Mouse (Mus musculus): ENCODE results near the gene Mrps34. TPM values are rescaled to one million over a fixed set of nuclear protein-coding genes. Genes with fewer than 3 reads are reported as not detected.

Gene Mrps34
- total and polyA plus RNA-seq, 3 experiments = 21.1 to 82.8 (median 28.8) TPM

GRCm38 (mm10) chr17:24861785-24862184, 33.1 kb upstream of the Mrps34 start:
- H3K36me3 ChIP-seq (replicated peaks) = peaks cover 94% of the 10 kb centered on the region
- TF ChIP-seq TAL1 (conservative IDR thresholded peaks at IDR 0.05; ENCODE audit: low read depth, low read length) (no peak), CTCF (IDR thresholded peaks at IDR 0.05; ENCODE audit: low read depth, low read length) (no peak), POLR2AphosphoS5 (IDR thresholded peaks at IDR 0.05; ENCODE audit: insufficient replicate concordance, low read depth, low read length) (no peak), GATA1 (IDR thresholded peaks at IDR 0.05; ENCODE audit: borderline replicate concordance, low read length) (no peak), GATA2 (IDR thresholded peaks at IDR 0.05; ENCODE audit: borderline replicate concordance, low read depth, low read length) (no peak)
- H3K9me3 ChIP-seq (replicated peaks) = no peaks in the 10 kb centered on the region
- no peak for DNase-seq (ENCODE audit: low spot score)
- no peaks in the 10 kb centered on the region for H3K27me3 ChIP-seq (ENCODE audit: insufficient read depth, low read length)
- H3K4me1 ChIP-seq (ENCODE audit: insufficient read depth, low read depth, low read length) = peaks cover 29% of the 10 kb centered on the region
- no peak overlapping the region for H3K4me3 ChIP-seq (ENCODE audit: low read depth, low read length)
- ATAC-seq (ENCODE audit: extremely low read depth, insufficient number of reproducible peaks, low FRiP score, poor library complexity, severe bottlenecking) = no peak

- no peak for TF ChIP-seq CTCF (IDR thresholded peaks at IDR 0.05; ENCODE audit: low read depth, low read length)
- no peak for TF ChIP-seq GATA2 (IDR thresholded peaks at IDR 0.05; ENCODE audit: borderline replicate concordance, low read depth, low read length)
- no peak for TF ChIP-seq POLR2AphosphoS5 (IDR thresholded peaks at IDR 0.05; ENCODE audit: insufficient replicate concordance, low read depth, low read length)
- TF ChIP-seq GATA1 (IDR thresholded peaks at IDR 0.05; ENCODE audit: borderline replicate concordance, low read length) = no peak
- no peak for TF ChIP-seq TAL1 (conservative IDR thresholded peaks at IDR 0.05; ENCODE audit: low read depth, low read length)
- ATAC-seq (ENCODE audit: extremely low read depth, insufficient number of reproducible peaks, low FRiP score, poor library complexity, severe bottlenecking) = no peak
- H3K36me3 ChIP-seq (replicated peaks) = peaks cover 70% of the 10 kb centered on the region
Measured at GRCm38 (mm10) chr17:24865776-24866175, 29.1 kb upstream of the Mrps34 start, which contains the start of gene Igfals. TSS of gene Igfals (plus strand) at chr17:24865997.

GRCm38 (mm10) chr17:24867914-24868313, 27.0 kb upstream of the Mrps34 start:
- H3K9me3 ChIP-seq (replicated peaks) = no peaks in the 10 kb centered on the region
- TF ChIP-seq GATA1 (IDR thresholded peaks at IDR 0.05; ENCODE audit: borderline replicate concordance, low read length) (no peak), CTCF (IDR thresholded peaks at IDR 0.05; ENCODE audit: low read depth, low read length) (no peak), POLR2AphosphoS5 (IDR thresholded peaks at IDR 0.05; ENCODE audit: insufficient replicate concordance, low read depth, low read length) (no peak), TAL1 (conservative IDR thresholded peaks at IDR 0.05; ENCODE audit: low read depth, low read length) (no peak), GATA2 (IDR thresholded peaks at IDR 0.05; ENCODE audit: borderline replicate concordance, low read depth, low read length) (no peak)
- ATAC-seq (ENCODE audit: extremely low read depth, insufficient number of reproducible peaks, low FRiP score, poor library complexity, severe bottlenecking) (no peak), DNase-seq (ENCODE audit: low spot score) (no peak)
- peaks cover 49% of the 10 kb centered on the region for H3K36me3 ChIP-seq (replicated peaks)
- H3K4me1 ChIP-seq (ENCODE audit: insufficient read depth, low read depth, low read length) = no peaks in the 10 kb centered on the region
- H3K27me3 ChIP-seq (ENCODE audit: insufficient read depth, low read length) = peaks cover 7% of the 10 kb centered on the region; the same call in 1 of the 2 replicates
- no peak overlapping the region for H3K4me3 ChIP-seq (ENCODE audit: low read depth, low read length)

More at GRCm38 (mm10) chr17:24865776-24866175, 29.1 kb upstream of the Mrps34 start, which contains the start of gene Igfals:
- no peaks in the 10 kb centered on the region for H3K4me1 ChIP-seq (ENCODE audit: insufficient read depth, low read depth, low read length)
- no peaks in the 10 kb centered on the region for H3K9me3 ChIP-seq (replicated peaks)
- H3K4me3 ChIP-seq (ENCODE audit: low read depth, low read length) = no peak within 1 kb of the TSS
- DNase-seq (ENCODE audit: low spot score) = no peak
- H3K27me3 ChIP-seq (ENCODE audit: insufficient read depth, low read length) = peaks cover 3% of the 10 kb centered on the region; the same call in 1 of the 2 replicates

- Histone ChIP-seq H3K9me3 (replicated peaks) (no peaks in the 10 kb centered on the region), H3K36me3 (replicated peaks) (no peaks in the 10 kb centered on the region), H3K4me1 (ENCODE audit: insufficient read depth, low read depth, low read length) (peaks cover 16% of the 10 kb centered on the region), H3K4me3 (ENCODE audit: low read depth, low read length) (no peak overlapping the region), H3K27me3 (ENCODE audit: insufficient read depth, low read length) (peaks cover 25% of the 10 kb centered on the region; the same call in 1 of the 2 replicates)
- ATAC-seq (ENCODE audit: extremely low read depth, insufficient number of reproducible peaks, low FRiP score, poor library complexity, severe bottlenecking) = no peak
- TF ChIP-seq CTCF (IDR thresholded peaks at IDR 0.05; ENCODE audit: low read depth, low read length) = no peak
- TF ChIP-seq GATA2 (IDR thresholded peaks at IDR 0.05; ENCODE audit: borderline replicate concordance, low read depth, low read length) = no peak
- no peak for TF ChIP-seq POLR2AphosphoS5 (IDR thresholded peaks at IDR 0.05; ENCODE audit: insufficient replicate concordance, low read depth, low read length)
- TF ChIP-seq TAL1 (conservative IDR thresholded peaks at IDR 0.05; ENCODE audit: low read depth, low read length) = no peak
- no peak for TF ChIP-seq GATA1 (IDR thresholded peaks at IDR 0.05; ENCODE audit: borderline replicate concordance, low read length)
- no peak for DNase-seq (ENCODE audit: low spot score)
Measured at GRCm38 (mm10) chr17:24873695-24874404, 21.1 kb upstream of the Mrps34 start.

- ATAC-seq (ENCODE audit: extremely low read depth, insufficient number of reproducible peaks, low FRiP score, poor library complexity, severe bottlenecking) = no peak
- DNase-seq (ENCODE audit: low spot score) = no peak
- TF ChIP-seq CTCF (IDR thresholded peaks at IDR 0.05; ENCODE audit: low read depth, low read length) = no peak
- no peak for TF ChIP-seq POLR2AphosphoS5 (IDR thresholded peaks at IDR 0.05; ENCODE audit: insufficient replicate concordance, low read depth, low read length)
- TF ChIP-seq GATA1 (IDR thresholded peaks at IDR 0.05; ENCODE audit: borderline replicate concordance, low read length) = no peak
- TF ChIP-seq TAL1 (conservative IDR thresholded peaks at IDR 0.05; ENCODE audit: low read depth, low read length) = no peak
- no peak for TF ChIP-seq GATA2 (IDR thresholded peaks at IDR 0.05; ENCODE audit: borderline replicate concordance, low read depth, low read length)
- Histone ChIP-seq H3K36me3 (replicated peaks) (no peaks in the 10 kb centered on the region), H3K4me1 (ENCODE audit: insufficient read depth, low read depth, low read length) (peaks cover 16% of the 10 kb centered on the region), H3K4me3 (ENCODE audit: low read depth, low read length) (no peak overlapping the region), H3K27me3 (ENCODE audit: insufficient read depth, low read length) (peaks cover 25% of the 10 kb centered on the region; the same call in 1 of the 2 replicates), H3K9me3 (replicated peaks) (no peaks in the 10 kb centered on the region)
Measured at GRCm38 (mm10) chr17:24874405-24874745, 20.5 kb upstream of the Mrps34 start.

GRCm38 (mm10) chr17:24874989-24875388, 19.9 kb upstream of the Mrps34 start:
- TF ChIP-seq TAL1 (conservative IDR thresholded peaks at IDR 0.05; ENCODE audit: low read depth, low read length) = no peak
- Histone ChIP-seq H3K4me3 (ENCODE audit: low read depth, low read length) (no peak overlapping the region), H3K9me3 (replicated peaks) (no peaks in the 10 kb centered on the region), H3K4me1 (ENCODE audit: insufficient read depth, low read depth, low read length) (peaks cover 16% of the 10 kb centered on the region), H3K36me3 (replicated peaks) (peaks cover 4% of the 10 kb centered on the region), H3K27me3 (ENCODE audit: insufficient read depth, low read length) (peaks cover 25% of the 10 kb centered on the region; the same call in 1 of the 2 replicates)
- no peak for ATAC-seq (ENCODE audit: extremely low read depth, insufficient number of reproducible peaks, low FRiP score, poor library complexity, severe bottlenecking)
- no peak for DNase-seq (ENCODE audit: low spot score)
